Mouse (Mus musculus) heart, embryonic 16.5 days (tissue): ENCODE measurements around the gene Hoxa3. TPM values are rescaled to one million over a fixed set of nuclear protein-coding genes. Genes with fewer than 3 reads are reported as not detected.

ENCODE experiments used
- ATAC-seq: fragments of 200-750 bp; cut with Nextera tagmentation; replicated peaks from 2 replicates; pipeline ENCODE4 v1.8.0; 2017; ENCODE audit warnings: moderate number of reproducible peaks; ENCODE audit not compliant: insufficient read depth, low FRiP score; ENCODE audit errors: extremely low read depth
- H3K27ac ChIP-seq: fragments of 300-500 bp; sonication (generic); 2 replicates; pipeline ENCODE4 v1.5.1; 2014; ENCODE audit warnings: mild to moderate bottlenecking, low read length, control low read depth, moderate library complexity
- H3K27me3 ChIP-seq: fragments of 300-500 bp; sonication (generic); 2 replicates; pipeline ENCODE4 v1.6.1; 2014; ENCODE audit warnings: low read length, mixed read lengths; ENCODE audit not compliant: control insufficient read depth, insufficient read depth
- H3K36me3 ChIP-seq: fragments of 300-500 bp; sonication (generic); 2 replicates; pipeline ENCODE4 v1.6.1; 2014; ENCODE audit not compliant: control insufficient read depth, insufficient read depth
- H3K4me1 ChIP-seq: fragments of 300-500 bp; sonication (generic); 2 replicates; pipeline ENCODE4 v1.6.1; 2014; ENCODE audit warnings: low read length, mixed read lengths; ENCODE audit not compliant: control insufficient read depth, insufficient read depth
- H3K4me2 ChIP-seq: fragments of 300-500 bp; sonication (generic); 2 replicates; pipeline ENCODE4 v1.6.1; 2014; ENCODE audit warnings: low read depth, mild to moderate bottlenecking, control low read depth, low read length
- H3K4me3 ChIP-seq: fragments of 300-500 bp; sonication (generic); 2 replicates; pipeline ENCODE4 v1.5.1; 2014; ENCODE audit warnings: mild to moderate bottlenecking, control low read depth, low read length
- H3K9ac ChIP-seq: fragments of 300-500 bp; sonication (generic); 2 replicates; pipeline ENCODE4 v1.6.1; 2014; ENCODE audit warnings: low read length, control low read depth
- H3K9me3 ChIP-seq: fragments of 300-500 bp; sonication (generic); replicated peaks from 2 replicates; pipeline ENCODE4 v1.6.1; 2016; ENCODE audit warnings: low read length; ENCODE audit not compliant: control insufficient read depth
- WGBS: fragments of 180-500 bp; shearing (Covaris S2); extraction: QIAGEN DNeasy Blood & Tissue Kit; methylation state at CpG from one replicate; pipeline ENCODE4 v1.1.7; 2014; 5-methylcytosine and 5-hydroxymethylcytosine counted together
- polyA plus RNA-seq: library from polyadenylated mRNA; unstranded; fragments of >200 nt; fragmentation: Nextera tagmentation; extraction: Ambion mirVana; gene quantifications from 2 replicates; pipeline ENCODE4 v1.2.1, GENCODE M21; 2015

The Hoxa3 gene
- polyA plus RNA-seq, 1 experiment from 2014 or later, result 0.89 TPM

DNA sequence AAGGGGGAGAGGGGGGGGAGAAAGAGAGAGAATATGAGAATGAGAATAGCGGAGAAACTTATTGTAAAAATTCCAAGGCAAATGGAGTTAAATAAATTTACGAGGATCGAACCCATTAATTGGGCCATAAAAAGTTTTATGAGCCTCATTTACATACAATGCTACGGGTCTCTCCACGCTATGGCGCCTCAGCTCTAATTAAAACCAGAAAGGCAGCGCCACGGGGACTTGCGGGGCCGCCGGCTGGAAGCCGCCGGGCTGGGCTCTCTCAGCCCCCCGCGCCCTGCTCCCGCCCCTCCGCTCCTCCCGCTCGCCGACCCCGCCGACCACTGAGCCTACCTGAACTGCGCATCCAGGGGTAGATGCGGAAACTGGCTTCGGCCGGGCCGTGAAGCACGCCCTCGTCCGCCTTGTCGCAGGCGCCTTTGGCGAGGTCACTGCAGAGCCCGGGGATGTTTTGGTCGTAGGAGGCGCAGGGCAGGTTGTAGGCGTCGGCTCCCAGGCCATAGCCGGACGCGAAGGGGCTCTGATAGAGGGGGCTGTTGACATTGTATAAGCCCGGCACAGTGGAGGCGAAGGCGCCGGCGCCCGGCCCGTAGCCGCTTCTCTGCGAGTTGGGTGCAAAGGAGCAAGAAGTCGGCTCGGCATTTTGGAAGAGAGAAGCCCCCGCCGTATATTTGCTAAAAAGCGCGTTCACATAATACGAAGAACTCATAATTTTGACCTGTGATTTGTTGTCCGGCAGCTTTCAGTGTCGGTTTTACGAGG, 3.7 kb upstream of the Hoxa3 start:
- Histone ChIP-seq H3K27ac (no peak overlapping the region), H3K4me1 (peaks cover 15% of the 10 kb centered on the region), H3K27me3 (peaks cover 98% of the 10 kb centered on the region), H3K9me3 (no peaks in the 10 kb centered on the region), H3K9ac (no peak overlapping the region), H3K4me2 (peak overlapping the region; percentile 53), H3K36me3 (no peaks in the 10 kb centered on the region), H3K4me3 (peak overlapping the region; percentile 42)
- ATAC-seq, result no peak
- WGBS, result 2% methylated on average over 60 of the region's 60 CpGs

DNA sequence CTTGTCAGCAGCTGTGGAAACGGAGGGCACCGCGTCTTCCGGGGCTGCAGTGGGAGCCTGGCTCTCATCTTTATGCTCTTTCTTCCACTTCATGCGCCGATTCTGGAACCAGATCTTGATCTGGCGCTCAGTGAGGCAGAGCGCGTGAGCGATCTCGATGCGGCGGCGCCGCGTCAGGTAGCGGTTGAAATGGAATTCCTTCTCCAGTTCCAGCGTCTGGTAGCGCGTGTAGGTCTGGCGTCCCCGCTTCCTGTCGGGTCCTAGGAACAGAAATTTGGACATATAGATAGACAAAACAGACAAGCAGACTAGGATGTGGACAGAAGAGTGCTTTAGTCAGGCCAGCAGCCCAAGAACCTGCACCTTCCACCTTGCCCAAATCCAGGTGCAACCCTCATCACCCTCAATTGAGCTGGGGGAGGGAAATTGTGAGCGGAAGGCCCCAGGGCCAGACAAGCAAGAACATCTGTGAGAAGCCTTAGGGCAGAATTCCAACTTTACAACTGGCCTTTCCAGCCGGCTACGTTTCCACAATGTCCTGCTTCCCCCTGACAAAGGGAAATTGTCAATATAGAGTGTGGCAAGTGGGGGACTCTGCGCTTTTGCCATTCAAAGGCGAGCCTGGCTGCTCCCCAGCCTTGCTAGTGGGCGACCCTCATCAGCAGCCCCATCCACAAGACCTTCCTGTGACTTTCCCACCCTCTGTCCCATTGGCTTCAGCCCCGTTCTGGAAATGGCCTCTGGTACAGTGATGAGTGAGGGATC, 2.8 kb upstream of the Hoxa3 start:
- ATAC-seq, result no peak
- Histone ChIP-seq H3K4me1 (peaks cover 13% of the 10 kb centered on the region), H3K27ac (no peak overlapping the region), H3K9ac (no peak overlapping the region), H3K4me3 (no peak overlapping the region), H3K9me3 (no peaks in the 10 kb centered on the region), H3K4me2 (no peak overlapping the region), H3K27me3 (peaks cover 99% of the 10 kb centered on the region), H3K36me3 (no peaks in the 10 kb centered on the region)
- 5% methylated on average over 30 of the region's 30 CpGs for WGBS

DNA sequence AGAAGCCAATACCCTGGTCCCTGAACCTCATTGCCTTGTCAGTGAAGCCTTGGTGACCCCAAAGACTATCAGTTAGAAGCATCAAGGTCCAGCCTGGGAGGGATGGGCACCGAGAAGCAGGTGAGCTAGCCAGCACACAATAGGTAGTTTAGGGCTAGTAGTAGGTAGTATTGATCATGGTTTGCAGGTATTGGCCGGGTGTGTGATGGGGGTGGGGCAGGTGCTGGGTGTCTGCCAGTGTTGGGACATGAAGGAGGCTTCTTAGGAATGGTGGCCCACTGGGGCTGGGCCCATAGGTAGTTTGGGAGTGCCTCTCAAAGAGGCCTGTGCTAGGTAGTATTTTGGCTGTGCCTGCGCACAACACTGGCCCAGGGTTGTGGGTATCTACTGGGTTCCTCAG, 1.9 kb upstream of the Hoxa3 start:
- 14% methylated on average over 3 of the region's 3 CpGs for WGBS
- Histone ChIP-seq H3K27me3 (peaks cover 98% of the 10 kb centered on the region), H3K4me2 (no peak overlapping the region), H3K9me3 (no peaks in the 10 kb centered on the region), H3K36me3 (no peaks in the 10 kb centered on the region), H3K9ac (no peak overlapping the region), H3K4me1 (peaks cover 13% of the 10 kb centered on the region), H3K27ac (no peak overlapping the region), H3K4me3 (no peak overlapping the region)
- ATAC-seq, result no peak

DNA sequence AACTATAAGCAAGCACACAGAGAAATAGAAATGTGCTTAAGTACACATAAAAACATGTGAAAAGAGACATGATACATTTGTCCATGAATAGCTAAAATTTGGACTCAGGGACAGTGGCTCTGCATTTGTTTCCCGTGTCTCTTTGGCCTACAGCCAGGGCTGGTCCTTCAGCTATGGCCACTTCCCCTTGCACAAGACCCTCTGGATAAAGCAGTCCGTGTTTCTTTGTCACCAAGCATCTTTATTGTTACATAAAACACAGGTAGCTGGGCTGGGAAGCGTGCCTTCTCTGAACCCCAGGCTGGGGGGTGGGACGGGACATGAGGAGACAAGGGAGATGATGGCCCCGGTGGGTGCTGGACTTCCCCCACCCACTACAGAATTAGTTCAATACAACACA, 1.1 kb upstream of the Hoxa3 start:
- peaks cover 98% of the 10 kb centered on the region for H3K27me3 ChIP-seq
- no peak overlapping the region for H3K27ac ChIP-seq
- ATAC-seq, result no peak
- no peak overlapping the region for H3K9ac ChIP-seq
- 19% methylated on average over 5 of the region's 5 CpGs for WGBS
- H3K4me2 ChIP-seq, result no peak overlapping the region
- H3K4me3 ChIP-seq, result no peak overlapping the region
- H3K9me3 ChIP-seq, result no peaks in the 10 kb centered on the region
- no peaks in the 10 kb centered on the region for H3K36me3 ChIP-seq
- peaks cover 13% of the 10 kb centered on the region for H3K4me1 ChIP-seq

DNA sequence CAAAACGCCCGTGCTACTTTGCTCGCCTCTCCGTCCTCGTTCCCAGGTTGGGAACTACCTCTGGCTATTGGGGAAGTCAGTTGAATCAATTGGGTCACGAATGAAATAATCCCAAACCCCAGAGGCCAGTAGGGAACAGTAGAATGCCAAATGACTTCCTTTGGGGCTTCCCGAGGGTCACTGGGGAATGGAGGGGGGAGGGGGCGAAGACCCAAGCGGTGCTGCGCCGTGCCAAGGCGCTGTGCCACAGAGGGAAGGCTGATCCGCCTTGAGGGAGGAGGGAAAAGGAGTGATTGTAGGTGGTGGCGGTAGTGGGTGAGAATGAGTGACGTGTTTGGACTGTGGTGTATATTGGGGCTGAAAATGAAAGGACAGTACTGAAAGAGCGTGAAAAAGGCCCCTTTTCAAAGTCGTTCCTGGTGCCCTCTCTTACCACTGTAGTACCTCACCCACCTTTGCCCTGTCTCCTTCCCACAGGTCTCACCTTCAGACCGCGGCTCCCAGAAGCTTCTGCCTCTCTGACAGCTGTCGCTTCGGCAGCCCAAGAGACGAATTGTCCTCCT, 499 bp downstream of the Hoxa3 start:
- no peak for ATAC-seq
- Histone ChIP-seq H3K27me3 (peaks cover 97% of the 10 kb centered on the region), H3K9ac (no peak overlapping the region), H3K4me2 (peak overlapping the region; percentile 49), H3K4me1 (peaks cover 13% of the 10 kb centered on the region), H3K4me3 (peak overlapping the region; percentile 39), H3K9me3 (no peaks in the 10 kb centered on the region), H3K36me3 (no peaks in the 10 kb centered on the region), H3K27ac (no peak overlapping the region)
- 3% methylated on average over 22 of the region's 22 CpGs for WGBS

DNA sequence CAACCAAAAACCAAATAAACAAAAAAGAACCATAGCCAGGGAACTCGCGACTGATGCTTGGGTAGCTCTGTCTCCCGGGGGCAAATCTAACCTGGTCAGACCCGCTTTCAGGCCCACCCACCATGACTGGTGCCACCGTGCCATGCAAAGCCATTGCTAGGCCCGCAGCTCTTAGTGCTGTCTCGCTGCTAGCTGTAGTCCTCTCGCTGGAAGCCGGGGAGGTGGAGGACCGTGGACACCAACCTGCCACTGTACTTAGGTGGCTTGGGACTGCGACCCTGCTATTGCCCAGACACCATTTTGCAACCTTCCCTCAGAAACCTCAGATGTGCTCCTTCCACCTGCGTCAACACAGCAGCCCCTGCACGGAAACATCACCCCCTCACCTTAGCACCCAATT, 1.2 kb downstream of the Hoxa3 start:
- Histone ChIP-seq H3K27ac (no peak overlapping the region), H3K4me3 (peak overlapping the region; percentile 5), H3K4me2 (peak overlapping the region; percentile 35), H3K4me1 (peaks cover 7% of the 10 kb centered on the region), H3K9ac (no peak overlapping the region), H3K36me3 (no peaks in the 10 kb centered on the region), H3K9me3 (no peaks in the 10 kb centered on the region), H3K27me3 (peaks cover 97% of the 10 kb centered on the region)
- ATAC-seq, result no peak
- WGBS, result 4% methylated on average over 13 of the region's 13 CpGs

DNA sequence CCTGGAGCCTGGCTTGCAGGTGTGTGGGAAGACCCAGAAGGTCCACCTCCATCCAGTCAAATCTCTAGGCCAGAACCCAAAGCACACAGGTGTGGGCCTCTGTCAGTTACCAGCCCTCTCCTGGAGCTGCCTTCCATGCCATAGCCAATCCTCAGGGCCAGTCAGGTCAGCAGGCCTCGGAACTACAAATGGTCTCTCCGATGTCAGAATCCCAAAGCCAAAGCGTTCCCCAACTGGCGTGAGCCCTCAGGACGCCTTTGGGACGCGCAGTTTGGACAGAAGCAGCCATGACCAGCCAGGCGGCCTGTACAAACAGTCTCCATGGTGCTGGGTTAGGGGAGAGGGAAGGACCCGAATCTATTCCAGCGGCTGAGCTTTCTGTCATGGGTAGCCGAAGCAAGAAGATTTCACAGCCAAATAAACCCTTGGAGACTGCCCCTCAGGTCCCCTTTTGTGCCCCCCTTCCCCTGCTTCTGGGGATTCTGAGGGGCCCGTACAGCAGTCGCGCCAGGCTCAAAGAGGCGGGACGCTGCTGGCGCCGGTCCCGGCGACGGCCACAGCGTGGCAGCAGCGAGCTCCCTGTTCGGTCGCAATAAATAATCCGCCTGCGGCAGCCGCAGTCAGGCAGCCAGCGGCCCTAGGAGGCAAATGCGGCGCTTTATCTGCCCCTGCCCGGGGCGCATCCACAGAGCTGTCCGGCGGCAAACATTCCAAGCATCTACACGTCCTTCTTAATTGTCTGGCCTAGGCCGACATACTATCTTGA, 1.8 kb downstream of the Hoxa3 start:
- Histone ChIP-seq H3K27ac (no peak overlapping the region), H3K9me3 (no peaks in the 10 kb centered on the region), H3K36me3 (no peaks in the 10 kb centered on the region), H3K4me2 (peak overlapping the region; percentile 35), H3K27me3 (peaks cover 96% of the 10 kb centered on the region), H3K9ac (no peak overlapping the region), H3K4me3 (peak overlapping the region; percentile 5), H3K4me1 (peaks cover 4% of the 10 kb centered on the region)
- ATAC-seq, result peak; percentile 64; the same call in 1 of the 2 replicates
- WGBS, result 1% methylated on average over 37 of the region's 37 CpGs

DNA sequence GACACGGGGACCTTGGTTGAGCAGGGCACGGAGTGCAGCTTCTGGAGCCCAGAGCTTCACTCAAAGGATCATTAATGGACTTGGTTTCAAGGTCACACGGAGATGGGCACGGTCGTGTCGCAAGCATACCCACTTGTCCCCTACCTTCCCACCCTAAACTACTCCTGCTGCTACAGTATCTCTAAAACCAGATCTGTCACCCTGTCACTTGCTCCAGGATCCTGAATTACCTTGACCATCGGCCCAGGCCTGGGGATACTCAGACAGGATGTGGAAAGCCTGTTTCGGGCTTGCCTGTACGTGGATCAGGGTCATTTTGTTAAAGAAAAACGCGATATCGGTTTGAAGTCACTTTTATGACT, 3.5 kb downstream of the Hoxa3 start:
- H3K36me3 ChIP-seq, result no peaks in the 10 kb centered on the region
- no peak overlapping the region for H3K4me3 ChIP-seq
- no peaks in the 10 kb centered on the region for H3K9me3 ChIP-seq
- no peak overlapping the region for H3K9ac ChIP-seq
- WGBS, result 16% methylated on average over 12 of the region's 12 CpGs
- peaks cover 4% of the 10 kb centered on the region for H3K4me1 ChIP-seq
- no peak for ATAC-seq
- H3K4me2 ChIP-seq, result no peak overlapping the region
- H3K27me3 ChIP-seq, result peaks cover 95% of the 10 kb centered on the region
- no peak overlapping the region for H3K27ac ChIP-seq
